Mouse (Mus musculus): ENCODE measurements around the gene P2ry14. TPM values are rescaled to one million over a fixed set of nuclear protein-coding genes. Genes with fewer than 3 reads are reported as not detected.

Gene P2ry14
- total and polyA plus RNA-seq, 2 experiments = 0.77 to 2.3 TPM

GRCm38 (mm10) chr3:59131081-59131480 lies 22.3 kb downstream of the P2ry14 start:
- no peaks in the 10 kb centered on the region for H3K79me2 ChIP-seq (ENCODE audit: control insufficient read depth, insufficient read depth, low read length)
- no peak for DNase-seq (ENCODE audit: extremely low read depth, low read depth, low spot score)
- WGBS = 47% methylated on average over 4 of the region's 4 CpGs
- H3K27me3 ChIP-seq (ENCODE audit: control insufficient read depth, insufficient read depth, low read length) = no peaks in the 10 kb centered on the region
- no peaks in the 10 kb centered on the region for H3K36me3 ChIP-seq (ENCODE audit: control insufficient read depth, insufficient read depth, low read length)
- H3K4me1 ChIP-seq (ENCODE audit: control insufficient read depth, insufficient read depth, low read length) = peaks cover 2% of the 10 kb centered on the region; the same call in 1 of the 2 replicates
- no peak overlapping the region for H3K4me3 ChIP-seq (ENCODE audit: insufficient read depth, low read depth, low read length)
- TF ChIP-seq POLR2A (IDR thresholded peaks at IDR 0.05; ENCODE audit: extremely low read depth, insufficient read depth, low read length) (no peak), CTCF (IDR thresholded peaks at IDR 0.05; ENCODE audit: low read depth, low read length) (no peak)
- H3K9ac ChIP-seq (ENCODE audit: low read depth, low read length) = no peak overlapping the region
- H3K27ac ChIP-seq (replicated peaks; ENCODE audit: insufficient read depth, low read depth, low read length) = no peak overlapping the region

- H3K27ac ChIP-seq (replicated peaks; ENCODE audit: insufficient read depth, low read depth, low read length) = 0 out of 2 replicates have a peak overlapping the region, but pooled peaks have one; percentile 5
- peak overlapping the region; percentile 4; the same call in 1 of the 2 replicates for H3K4me3 ChIP-seq (ENCODE audit: insufficient read depth, low read depth, low read length)
- H3K36me3 ChIP-seq (ENCODE audit: control insufficient read depth, insufficient read depth, low read length) = no peaks in the 10 kb centered on the region
- DNase-seq (ENCODE audit: extremely low read depth, low read depth, low spot score) = peak; percentile 74
- WGBS = 22% methylated on average over 8 of the region's 8 CpGs
- peaks cover 2% of the 10 kb centered on the region; the same call in 1 of the 2 replicates for H3K4me1 ChIP-seq (ENCODE audit: control insufficient read depth, insufficient read depth, low read length)
- TF ChIP-seq POLR2A (IDR thresholded peaks at IDR 0.05; ENCODE audit: extremely low read depth, insufficient read depth, low read length) = no peak
- no peak for TF ChIP-seq CTCF (IDR thresholded peaks at IDR 0.05; ENCODE audit: low read depth, low read length)
- H3K27me3 ChIP-seq (ENCODE audit: control insufficient read depth, insufficient read depth, low read length) = no peaks in the 10 kb centered on the region
- H3K9ac ChIP-seq (ENCODE audit: low read depth, low read length) = peak overlapping the region; percentile 12; the same call in 1 of the 2 replicates
- H3K79me2 ChIP-seq (ENCODE audit: control insufficient read depth, insufficient read depth, low read length) = no peaks in the 10 kb centered on the region
Measured at GRCm38 (mm10) chr3:59130431-59130830, 23.0 kb downstream of the P2ry14 start.

GRCm38 (mm10) chr3:59129547-59129946 lies 23.9 kb downstream of the P2ry14 start:
- H3K27me3 ChIP-seq (ENCODE audit: control insufficient read depth, insufficient read depth, low read length) = no peaks in the 10 kb centered on the region
- WGBS = 35% methylated on average over 3 of the region's 3 CpGs
- H3K4me1 ChIP-seq (ENCODE audit: control insufficient read depth, insufficient read depth, low read length) = peaks cover 2% of the 10 kb centered on the region; the same call in 1 of the 2 replicates
- no peak overlapping the region for H3K27ac ChIP-seq (replicated peaks; ENCODE audit: insufficient read depth, low read depth, low read length)
- no peak for TF ChIP-seq CTCF (IDR thresholded peaks at IDR 0.05; ENCODE audit: low read depth, low read length)
- no peak for TF ChIP-seq POLR2A (IDR thresholded peaks at IDR 0.05; ENCODE audit: extremely low read depth, insufficient read depth, low read length)
- no peak overlapping the region for H3K9ac ChIP-seq (ENCODE audit: low read depth, low read length)
- H3K36me3 ChIP-seq (ENCODE audit: control insufficient read depth, insufficient read depth, low read length) = no peaks in the 10 kb centered on the region
- no peak for DNase-seq (ENCODE audit: extremely low read depth, low read depth, low spot score)
- H3K4me3 ChIP-seq (ENCODE audit: insufficient read depth, low read depth, low read length) = no peak overlapping the region
- H3K79me2 ChIP-seq (ENCODE audit: control insufficient read depth, insufficient read depth, low read length) = no peaks in the 10 kb centered on the region

- Histone ChIP-seq H3K27ac (replicated peaks; ENCODE audit: insufficient read depth, low read depth, low read length) (no peak overlapping the region), H3K36me3 (ENCODE audit: control insufficient read depth, insufficient read depth, low read length) (no peaks in the 10 kb centered on the region), H3K4me3 (ENCODE audit: insufficient read depth, low read depth, low read length) (no peak overlapping the region), H3K79me2 (ENCODE audit: control insufficient read depth, insufficient read depth, low read length) (no peaks in the 10 kb centered on the region), H3K27me3 (ENCODE audit: control insufficient read depth, insufficient read depth, low read length) (no peaks in the 10 kb centered on the region), H3K9ac (ENCODE audit: low read depth, low read length) (no peak overlapping the region), H3K4me1 (ENCODE audit: control insufficient read depth, insufficient read depth, low read length) (peaks cover 2% of the 10 kb centered on the region; the same call in 1 of the 2 replicates)
- DNase-seq (ENCODE audit: extremely low read depth, low read depth, low spot score) = no peak
- 85% methylated on average over 20 of the region's 20 CpGs for WGBS
- no peak for TF ChIP-seq POLR2A (IDR thresholded peaks at IDR 0.05; ENCODE audit: extremely low read depth, insufficient read depth, low read length)
Measured at GRCm38 (mm10) chr3:59128681-59129080, 24.7 kb downstream of the P2ry14 start.

GRCm38 (mm10) chr3:59125783-59126555 lies 27.4 kb downstream of the P2ry14 start:
- Histone ChIP-seq H3K79me2 (ENCODE audit: control insufficient read depth, insufficient read depth, low read length) (no peaks in the 10 kb centered on the region), H3K36me3 (ENCODE audit: control insufficient read depth, insufficient read depth, low read length) (no peaks in the 10 kb centered on the region), H3K4me1 (ENCODE audit: control insufficient read depth, insufficient read depth, low read length) (peaks cover 2% of the 10 kb centered on the region), H3K4me3 (ENCODE audit: insufficient read depth, low read depth, low read length) (no peak overlapping the region), H3K27ac (replicated peaks; ENCODE audit: insufficient read depth, low read depth, low read length) (no peak overlapping the region), H3K9ac (ENCODE audit: low read depth, low read length) (no peak overlapping the region), H3K27me3 (ENCODE audit: control insufficient read depth, insufficient read depth, low read length) (no peaks in the 10 kb centered on the region)
- 26% methylated on average over 7 of the region's 7 CpGs for WGBS
- TF ChIP-seq CTCF (IDR thresholded peaks at IDR 0.05; ENCODE audit: low read depth, low read length) (no peak), POLR2A (IDR thresholded peaks at IDR 0.05; ENCODE audit: extremely low read depth, insufficient read depth, low read length) (no peak)
- peak; percentile 43 for DNase-seq (ENCODE audit: extremely low read depth, low read depth, low spot score)

- H3K9ac ChIP-seq (ENCODE audit: low read depth, low read length) = no peak overlapping the region
- H3K27ac ChIP-seq (replicated peaks; ENCODE audit: insufficient read depth, low read depth, low read length) = no peak overlapping the region
- H3K79me2 ChIP-seq (ENCODE audit: control insufficient read depth, insufficient read depth, low read length) = no peaks in the 10 kb centered on the region
- 79% methylated on average over 5 of the region's 5 CpGs for whole genome bisulfite sequencing
- no peak for DNase-seq (ENCODE audit: extremely low read depth, low read depth, low spot score)
- no peaks in the 10 kb centered on the region for H3K27me3 ChIP-seq (ENCODE audit: control insufficient read depth, insufficient read depth, low read length)
- H3K4me1 ChIP-seq (ENCODE audit: control insufficient read depth, insufficient read depth, low read length) = no peaks in the 10 kb centered on the region; the same call in 1 of the 2 replicates
- H3K4me3 ChIP-seq (ENCODE audit: insufficient read depth, low read depth, low read length) = no peak overlapping the region
- no peak for TF ChIP-seq POLR2A (IDR thresholded peaks at IDR 0.05; ENCODE audit: extremely low read depth, insufficient read depth, low read length)
- no peak for TF ChIP-seq CTCF (IDR thresholded peaks at IDR 0.05; ENCODE audit: low read depth, low read length)
- H3K36me3 ChIP-seq (ENCODE audit: control insufficient read depth, insufficient read depth, low read length) = no peaks in the 10 kb centered on the region
Measured at GRCm38 (mm10) chr3:59125022-59125421, 28.4 kb downstream of the P2ry14 start.

Data from liver, adult 2 months (tissue).